Mouse (Mus musculus) bone marrow, adult 2 months (tissue): Measurements from ENCODE around the gene Rslcan18. TPM values are rescaled to one million over a fixed set of nuclear protein-coding genes. Genes with fewer than 3 reads are reported as not detected.
A peak's percentile ranks its signal among the peaks of the same experiment; 100 is the strongest.

Experiments used
- H3K27ac ChIP-seq: fragments of 200-500 bp; 2 replicates; pipeline ENCODE4 v1.5.1; 2012; ENCODE audit warnings: low read depth, mild to moderate bottlenecking, control low read depth, inconsistent platforms, low read length; ENCODE audit not compliant: control insufficient read depth, poor library complexity, insufficient read depth
- H3K4me1 ChIP-seq: fragments of 200-500 bp; 2 replicates; pipeline ENCODE4 v1.6.1; 2011; ENCODE audit warnings: low read length; ENCODE audit not compliant: control insufficient read depth, insufficient read depth
- H3K4me3 ChIP-seq: fragments of 200-500 bp; replicated peaks from 2 replicates; pipeline ENCODE3; 2011; ENCODE audit warnings: mild to moderate bottlenecking, low read depth, low read length, control low read depth; ENCODE audit not compliant: control insufficient read depth
- CTCF ChIP-seq: fragments of 200-500 bp; IDR thresholded peaks from 2 replicates; pipeline ENCODE4 v1.5.1; 2011; ENCODE audit warnings: low read length, control low read depth; ENCODE audit not compliant: control insufficient read depth, insufficient read depth
- POLR2A ChIP-seq: fragments of 200-500 bp; IDR thresholded peaks from 2 replicates; pipeline ENCODE4 v1.6.1; 2011; ENCODE audit warnings: low read depth, mild to moderate bottlenecking, control low read depth, low read length, borderline replicate concordance; ENCODE audit not compliant: control insufficient read depth
- WGBS: fragments of 180-500 bp; shearing (Covaris S2); methylation state at CpG from one replicate; pipeline ENCODE4 v1.1.7; 2018; 5-methylcytosine and 5-hydroxymethylcytosine counted together
- polyA plus RNA-seq: library from polyadenylated mRNA; stranded (reverse); fragments of >200 nt; gene quantifications from 2 replicates; pipeline ENCODE4 v1.2.4, GENCODE M21; 2011; ENCODE audit warnings: low replicate concordance; ENCODE audit not compliant: missing spikeins, insufficient read depth, insufficient read length

Gene Rslcan18
- polyA plus RNA-seq, 1 experiment, result 0.47 TPM

- no peak for TF ChIP-seq CTCF
- TF ChIP-seq POLR2A, result peak; percentile 27; the same call in 1 of the 2 replicates
- Histone ChIP-seq H3K27ac (peak within 1 kb of the TSS; percentile 77), H3K4me3 (peak within 1 kb of the TSS; percentile 95), H3K4me1 (no peaks in the 10 kb centered on the region)
- 0% methylated on average over 27 of the region's 27 CpGs for WGBS
These were observed 55.2 kb downstream of the Rslcan18 start, which contains the start of gene Zfp712 for GRCm38 (mm10) chr13:67060786-67061358. Zfp712 (minus strand) TSS chr13:67061170.

GRCm38 (mm10) chr13:67060161-67060785 lies 55.8 kb downstream of the Rslcan18 start:
- Histone ChIP-seq H3K4me1 (no peaks in the 10 kb centered on the region), H3K27ac (peak overlapping the region; percentile 77; the same call in 1 of the 2 replicates), H3K4me3 (peak overlapping the region; percentile 95)
- TF ChIP-seq POLR2A (no peak), CTCF (no peak)
- 10% methylated on average over 12 of the region's 12 CpGs for WGBS

Other genes with a start within 250 kb of the Rslcan18 start
- gene Gm10767, start 211.3 kb downstream of the Rslcan18 start, polyA plus RNA-seq, result not detected in 2 replicates
- 0.42 and 0.49 TPM in 2 replicates for gene Zfp712, start 55.1 kb downstream of the Rslcan18 start, polyA plus RNA-seq
- not detected in 2 replicates for gene Zfp708, start 18.3 kb downstream of the Rslcan18 start, polyA plus RNA-seq
- 0.81 TPM in 1 of 2 replicates, not detected in the other for gene Gm28557, start 7.7 kb downstream of the Rslcan18 start, polyA plus RNA-seq
- 0.57 TPM in 1 of 2 replicates, not detected in the other for gene Zfp759, start 5.4 kb upstream of the Rslcan18 start, polyA plus RNA-seq
- 3.2 TPM in 1 of 2 replicates, not detected in the other for gene Rsl1, start 56.9 kb upstream of the Rslcan18 start, polyA plus RNA-seq
- 0.75 TPM in 1 of 2 replicates, not detected in the other for gene Zfp455, start 78.2 kb upstream of the Rslcan18 start, polyA plus RNA-seq
- 0.70 and 0.97 TPM in 2 replicates for gene Zfp458, start 162.2 kb upstream of the Rslcan18 start, polyA plus RNA-seq
- 3.0 TPM in 1 of 2 replicates, not detected in the other for gene Zfp457, start 190.2 kb upstream of the Rslcan18 start, polyA plus RNA-seq
- gene Zfp595, start 216.3 kb upstream of the Rslcan18 start, polyA plus RNA-seq, result 1.7 and 2.1 TPM in 2 replicates
- gene Gm28044, start 244.3 kb upstream of the Rslcan18 start, polyA plus RNA-seq, result not detected in 2 replicates
- 0.90 and 2.1 TPM in 2 replicates for gene Zfp953, start 244.3 kb upstream of the Rslcan18 start, polyA plus RNA-seq